17 mouse cellular contexts compared by ENCODE assay signal in the genomic region with DNA sequence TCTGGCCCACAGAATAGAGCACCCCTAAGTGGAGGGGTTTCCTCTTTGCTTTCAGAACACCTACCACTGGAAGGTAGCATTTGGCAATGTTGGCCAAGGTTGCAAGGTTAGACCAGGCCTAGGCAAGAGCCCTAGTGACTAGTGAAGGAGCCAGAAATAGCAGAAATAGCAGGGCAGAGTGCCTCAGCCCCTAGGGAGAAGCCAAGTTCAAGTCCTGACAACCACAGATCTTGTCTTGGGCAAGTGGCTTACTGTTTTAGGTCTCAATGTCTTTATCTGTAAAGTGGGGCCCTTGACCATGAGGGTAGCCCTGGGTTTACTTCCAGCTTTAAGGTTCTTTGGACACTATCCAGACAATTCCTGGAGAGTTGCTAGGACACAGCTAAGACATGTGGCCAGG. TPM values are rescaled to one million over a fixed set of nuclear protein-coding genes. Genes with fewer than 3 reads are reported as not detected.
DNase-seq lines count a peak whose midpoint lies in the region; ATAC-seq and TF ChIP-seq lines count a peak whose summit lies in the region.
"Had no signal": no experiment of that assay in that cellular context is flagged by ENCODE, and none has a peak within 500 bp of the region (broad histone marks: within the 10 kb centered on the region; RNA-seq: fewer than 3 reads in every experiment).

No protein-coding gene starts in this region.

- no peaks in the 10 kb centered on the region for H3K9me3 ChIP-seq in limb, embryonic 12.5 days
- H3K9me3 ChIP-seq in limb, embryonic 10.5 days (replicated peaks), result no peaks in the 10 kb centered on the region
- H3K9me3 ChIP-seq in embryonic facial prominence, embryonic 12.5 days, result no peaks in the 10 kb centered on the region
- H3K9me3 ChIP-seq: midbrain, embryonic 12.5 days had no signal

- intact Hi-C loops in left cerebral cortex, postnatal 36 days (cut with DNase I), result no loop called here

- H3K4me2 ChIP-seq in limb, embryonic 12.5 days, result peak overlapping the region; percentile 93
- peak overlapping the region; percentile 77 for H3K4me2 ChIP-seq in embryonic facial prominence, embryonic 12.5 days (replicated peaks)
- peak overlapping the region; percentile 94 for H3K4me2 ChIP-seq in myocyte (ENCODE audit: low read depth)

- no peak overlapping the region for H3K9ac ChIP-seq in limb, embryonic 12.5 days (replicated peaks)
- no peak overlapping the region for H3K9ac ChIP-seq in embryonic facial prominence, embryonic 12.5 days
- H3K9ac ChIP-seq: midbrain, embryonic 12.5 days had no signal

- no peak overlapping the region for H3K27ac ChIP-seq in limb, embryonic 12.5 days
- H3K27ac ChIP-seq in limb, embryonic 10.5 days, result no peak overlapping the region
- H3K27ac ChIP-seq in embryonic facial prominence, embryonic 12.5 days, result no peak overlapping the region
- H3K27ac ChIP-seq: midbrain, embryonic 12.5 days had no signal

- peak; percentile 86 for DNase-seq in heart, adult 11 months
- no peak for DNase-seq in heart, adult 18-20 months
- no peak for DNase-seq in limb, embryonic 10.5 days (ENCODE audit: low spot score)
- DNase-seq in embryo, embryonic 9.5 days (ENCODE audit: extremely low spot score), result no peak
- DNase-seq in left cerebral cortex, postnatal 36 days (ENCODE audit: low spot score in 2 of 2), result no peak
- DNase-seq: cerebellum, postnatal 10 days; gastrocnemius, postnatal 14 days; lung, adult 2 months; retina, postnatal 1 day; thymus, postnatal 36 days had no signal

- no peak for ATAC-seq in limb, embryonic 12.5 days (ENCODE audit: insufficient number of reproducible peaks, insufficient read depth, low FRiP score, low TSS enrichment, low read depth)
- ATAC-seq in embryonic facial prominence, embryonic 12.5 days (ENCODE audit: insufficient number of reproducible peaks, insufficient read depth, low FRiP score, low TSS enrichment), result no peak
- ATAC-seq: CD4-positive, CD25-positive, alpha-beta regulatory T cell, adult 4 months; inflammation-experienced regulatory T-cells, adult 6 months had no signal

- H3K36me3 ChIP-seq in limb, embryonic 12.5 days, result peaks cover 6% of the 10 kb centered on the region; the same call in 1 of the 2 replicates
- peaks cover 2% of the 10 kb centered on the region for H3K36me3 ChIP-seq in limb, embryonic 10.5 days
- peaks cover 14% of the 10 kb centered on the region for H3K36me3 ChIP-seq in embryonic facial prominence, embryonic 12.5 days
- peaks cover 24% of the 10 kb centered on the region for H3K36me3 ChIP-seq in myocyte (ENCODE audit: control insufficient read depth, insufficient read depth)
- H3K36me3 ChIP-seq: midbrain, embryonic 12.5 days had no signal

- no peak overlapping the region for H3ac ChIP-seq in myocyte (ENCODE audit: control insufficient read depth, insufficient read length)

- H3K79me2 ChIP-seq in myocyte (ENCODE audit: control insufficient read depth, insufficient read depth), result peaks cover 44% of the 10 kb centered on the region

- H3K4me1 ChIP-seq in limb, embryonic 12.5 days (replicated peaks), result peaks cover 58% of the 10 kb centered on the region
- peaks cover 63% of the 10 kb centered on the region for H3K4me1 ChIP-seq in limb, embryonic 10.5 days
- peaks cover 26% of the 10 kb centered on the region for H3K4me1 ChIP-seq in embryonic facial prominence, embryonic 12.5 days

- H3K27me3 ChIP-seq in limb, embryonic 12.5 days, result peaks cover 27% of the 10 kb centered on the region
- H3K27me3 ChIP-seq in limb, embryonic 10.5 days (ENCODE audit: low read depth, poor library complexity, severe bottlenecking), result peaks cover 49% of the 10 kb centered on the region
- no peaks in the 10 kb centered on the region for H3K27me3 ChIP-seq in embryonic facial prominence, embryonic 12.5 days
- no peaks in the 10 kb centered on the region for H3K27me3 ChIP-seq in myocyte (ENCODE audit: control insufficient read depth, insufficient read depth, insufficient read length)

- peak; percentile 4 for TF ChIP-seq POLR2A in myocyte (IDR thresholded peaks at IDR 0.05; ENCODE audit: insufficient read length, low read depth)

- H3K4me3 ChIP-seq in limb, embryonic 12.5 days (replicated peaks), result no peak overlapping the region
- no peak overlapping the region for H3K4me3 ChIP-seq in limb, embryonic 10.5 days
- H3K4me3 ChIP-seq in embryonic facial prominence, embryonic 12.5 days, result no peak overlapping the region
- peak overlapping the region; percentile 97 for H3K4me3 ChIP-seq in myocyte
- H3K4me3 ChIP-seq: erythroblast, embryonic 14.5 days had no signal

TF ChIP-seq in myocyte, 11 proteins besides CTCF, POLR2A, EP300 and RAD21:
- TF ChIP-seq MYOD1 (IDR thresholded peaks at IDR 0.05; ENCODE audit: control insufficient read depth in 1 of 3, insufficient read length in 2 of 3, low read depth in 2 of 3), result no peak
- TF ChIP-seq REST (IDR thresholded peaks at IDR 0.05; ENCODE audit: insufficient read depth, insufficient read length), result no peak
- TF ChIP-seq POLR2AphosphoS2 (IDR thresholded peaks at IDR 0.05; ENCODE audit: insufficient read length, low read depth), result peak; percentile 62
- TF ChIP-seq TCF3 (IDR thresholded peaks at IDR 0.05; ENCODE audit: insufficient read length, low read depth), result no peak
- TF ChIP-seq E2F4 (IDR thresholded peaks at IDR 0.05; ENCODE audit: insufficient read depth), result no peak
- no peak for TF ChIP-seq USF1 (IDR thresholded peaks at IDR 0.05; ENCODE audit: low read depth)
- TF ChIP-seq SRF (IDR thresholded peaks at IDR 0.05; ENCODE audit: control insufficient read depth, insufficient read length, low read depth), result no peak

RNA-seq across cellular contexts. Expression of gene Igfbp5, which starts 5.4 kb away (rescaled TPM):
- 100 to 1,000 TPM in 1 of 2 experiments, 10 to 100 TPM in 1; 80.7 to 123 TPM for total RNA-seq in heart, adult 18-20 months (2021)
- polyA plus RNA-seq in limb, embryonic 12.5 days (2016; fragmentation: Nextera tagmentation; extraction: Ambion mirVana), result 80.3 and 98.0 TPM in 2 replicates
- 44.4 and 55.4 TPM in 2 replicates for polyA plus RNA-seq in limb, embryonic 10.5 days (2016; fragmentation: Nextera tagmentation; extraction: Ambion mirVana)
- polyA plus RNA-seq in embryonic facial prominence, embryonic 12.5 days (2016; fragmentation: Nextera tagmentation; extraction: Ambion mirVana), result 142 and 150 TPM in 2 replicates
- polyA plus RNA-seq in myocyte (2012; fragmentation: generic; extraction: Trizol), result 691 TPM
- 10 to 100 TPM; 52.4 to 61.4 TPM for total RNA-seq in left cerebral cortex, postnatal 36 days (2021)
- polyA plus RNA-seq: CD4-positive, CD25-positive, alpha-beta regulatory T cell, adult 4 months; erythroblast, embryonic 14.5 days had no signal

RNA-seq across cellular contexts. Expression of gene Igfbp2, which starts 45.0 kb away (rescaled TPM):
- under 1 TPM; 0.37 to 0.51 TPM for total RNA-seq in heart, adult 18-20 months (2021)
- 319 and 323 TPM in 2 replicates for polyA plus RNA-seq in limb, embryonic 12.5 days (2016; fragmentation: Nextera tagmentation; extraction: Ambion mirVana)
- polyA plus RNA-seq in limb, embryonic 10.5 days (2016; fragmentation: Nextera tagmentation; extraction: Ambion mirVana), result 198 and 264 TPM in 2 replicates
- 429 and 434 TPM in 2 replicates for polyA plus RNA-seq in embryonic facial prominence, embryonic 12.5 days (2016; fragmentation: Nextera tagmentation; extraction: Ambion mirVana)
- 83.7 TPM for polyA plus RNA-seq in myocyte (2012; fragmentation: generic; extraction: Trizol)
- total RNA-seq in left cerebral cortex, postnatal 36 days (2021), result 10 to 100 TPM; 75.9 to 80.0 TPM
- polyA plus RNA-seq: CD4-positive, CD25-positive, alpha-beta regulatory T cell, adult 4 months; inflammation-experienced regulatory T-cells, adult 6 months had no signal
